Mouse (Mus musculus) lung, postnatal 10 days (tissue): ENCODE data around the gene Dusp23.

Experiments
- DNase-seq: peaks from one replicate; pipeline ENCODE4 v3.0.0; 2021

Dusp23 gene

DNA sequence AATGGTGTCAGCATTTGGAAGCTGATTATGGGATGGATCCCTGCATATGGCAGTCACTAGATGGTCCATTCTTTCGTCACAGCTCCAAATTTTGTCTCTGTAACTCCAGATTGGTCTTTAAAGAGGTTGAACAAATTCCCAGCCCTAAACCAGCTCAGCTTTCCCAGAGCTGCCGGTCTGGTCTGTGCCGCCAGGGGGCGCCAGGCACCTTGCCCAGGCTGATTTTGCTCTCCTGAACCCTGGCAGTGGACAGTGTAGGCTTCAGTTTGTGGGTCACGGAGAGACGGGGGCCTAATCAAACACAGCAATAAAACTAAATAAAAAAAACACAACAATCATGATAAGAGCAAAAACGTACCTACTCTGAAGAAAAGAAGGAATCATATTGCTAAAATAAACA, 13.5 kb downstream of the Dusp23 start:
- peak; percentile 80 for DNase-seq

DNA sequence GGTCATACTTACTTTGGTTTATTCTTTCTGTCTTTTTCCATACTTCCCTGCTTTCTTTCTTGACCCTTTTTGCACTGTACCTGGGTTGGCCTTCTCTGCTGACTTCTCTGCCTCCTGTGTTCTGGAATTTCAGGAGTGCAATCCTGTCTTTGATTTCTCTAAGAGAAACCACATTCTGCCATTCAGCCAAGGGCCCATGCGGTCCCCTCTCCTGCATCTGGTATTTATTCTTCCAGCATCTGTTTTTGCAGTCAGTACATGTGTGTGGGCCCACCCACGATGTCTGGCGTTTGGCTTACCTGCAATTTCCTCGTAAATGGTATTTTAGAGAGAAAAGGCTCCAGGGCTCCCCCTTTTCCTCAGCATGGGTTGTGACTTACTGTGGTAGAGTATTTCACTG, 14.6 kb downstream of the Dusp23 start:
- no peak for DNase-seq

DNA sequence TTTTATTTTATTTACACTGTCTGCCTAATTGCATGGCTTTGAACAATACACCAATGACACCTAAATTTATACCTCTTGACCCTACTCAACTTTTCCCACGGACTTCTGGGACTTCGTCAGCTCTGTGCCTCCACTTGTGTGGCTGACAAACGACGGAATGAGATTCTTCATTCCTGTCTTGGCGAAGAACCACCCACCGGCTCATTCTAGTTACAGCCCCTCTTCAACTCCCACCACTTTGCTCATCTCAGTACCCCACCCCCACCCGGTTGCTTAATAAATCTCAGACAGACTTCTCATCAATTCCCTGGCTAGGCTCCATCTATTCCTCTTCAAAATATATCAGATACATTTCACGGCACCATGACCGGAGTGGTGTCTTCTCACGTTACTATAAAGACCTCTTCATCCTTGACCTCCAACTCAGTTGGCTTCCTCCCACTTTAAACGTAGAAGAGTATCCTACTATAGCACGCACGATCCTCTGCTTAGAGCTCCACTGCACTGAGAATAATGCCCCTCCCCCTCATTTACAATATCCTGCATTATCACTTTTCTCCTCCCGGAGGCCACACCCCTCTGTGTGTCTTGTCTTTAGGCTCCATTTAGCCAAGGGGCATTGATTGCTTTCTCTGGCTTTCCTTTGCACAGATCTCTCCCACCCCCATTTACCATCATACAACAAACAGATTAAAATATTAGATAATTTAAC, 15.2 kb downstream of the Dusp23 start:
- no peak for DNase-seq

DNA sequence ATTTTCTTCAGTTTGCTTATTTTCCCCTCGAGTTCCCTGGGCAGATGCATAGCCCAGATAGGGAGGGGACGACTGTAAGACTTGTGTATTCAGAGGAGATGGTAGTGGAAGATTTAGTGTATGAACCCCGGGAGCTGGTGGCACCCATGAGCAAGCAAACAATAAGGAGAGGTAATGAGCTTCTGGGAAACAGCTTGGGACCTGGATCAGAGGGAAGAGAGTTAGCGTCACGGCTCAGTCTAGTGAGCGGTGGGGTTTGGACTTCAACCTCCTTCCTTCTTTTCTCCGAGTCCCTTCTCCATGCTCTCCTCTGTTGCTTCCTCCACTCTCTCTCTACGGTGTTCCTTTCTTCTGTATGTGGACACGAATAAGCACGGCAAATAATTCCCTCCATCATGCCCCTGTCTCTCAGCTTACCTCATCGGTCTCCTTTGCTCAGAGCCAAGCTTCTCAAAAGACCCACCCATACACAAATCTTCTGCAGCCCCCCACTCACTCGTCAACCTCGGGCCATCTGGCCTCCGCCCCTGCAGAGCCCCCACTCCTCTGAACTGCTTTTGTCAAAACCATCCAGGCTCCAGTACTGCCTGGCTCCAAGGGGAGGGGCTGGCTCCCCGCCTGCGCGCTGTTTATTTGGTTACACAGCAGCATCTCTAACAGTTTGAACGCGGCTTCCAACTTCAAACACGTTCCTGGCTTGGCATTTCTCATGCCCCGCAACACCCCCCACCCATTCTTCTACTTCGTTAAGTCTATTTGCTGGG, 16.0 kb downstream of the Dusp23 start:
- peak; percentile 34 for DNase-seq

DNA sequence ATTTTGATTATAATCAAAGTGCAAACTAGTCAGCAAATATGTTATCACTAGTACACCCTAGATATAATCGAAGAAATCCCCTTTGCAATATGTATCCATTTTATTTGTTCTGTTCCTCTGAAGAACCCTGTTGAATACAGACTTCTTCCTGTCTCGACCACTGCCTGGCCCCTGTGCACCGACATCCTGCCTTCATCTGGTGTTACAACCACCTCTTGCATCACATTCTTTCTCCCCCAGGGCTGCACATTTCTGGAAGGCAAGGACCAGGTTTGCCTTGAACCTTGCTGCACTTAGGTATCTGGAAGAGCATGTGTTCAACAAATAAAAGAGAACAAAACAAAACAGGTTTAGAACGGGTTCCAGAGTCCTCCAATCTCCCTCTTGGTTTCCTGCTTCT, 17.4 kb downstream of the Dusp23 start:
- DNase-seq, result no peak

DNA sequence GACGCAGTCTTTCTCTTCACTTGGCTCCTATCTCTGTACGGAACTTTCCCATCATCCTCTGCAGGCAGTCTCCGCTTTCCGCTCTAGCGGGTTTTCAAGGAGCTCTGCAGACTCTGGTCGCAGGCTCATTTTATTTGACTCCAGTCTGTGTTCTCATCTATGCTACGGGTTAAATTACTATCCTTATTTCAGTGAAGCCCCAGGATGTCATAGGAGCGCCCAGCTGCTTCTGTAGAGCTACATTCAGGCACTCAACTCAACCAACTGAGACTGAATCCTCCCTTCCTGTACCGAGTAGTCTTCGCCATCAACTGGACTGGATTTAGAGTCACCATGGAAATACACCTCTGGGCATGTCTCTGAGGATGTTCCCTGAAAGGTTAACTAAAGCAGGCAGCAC, 18.1 kb downstream of the Dusp23 start:
- DNase-seq, result no peak

DNA sequence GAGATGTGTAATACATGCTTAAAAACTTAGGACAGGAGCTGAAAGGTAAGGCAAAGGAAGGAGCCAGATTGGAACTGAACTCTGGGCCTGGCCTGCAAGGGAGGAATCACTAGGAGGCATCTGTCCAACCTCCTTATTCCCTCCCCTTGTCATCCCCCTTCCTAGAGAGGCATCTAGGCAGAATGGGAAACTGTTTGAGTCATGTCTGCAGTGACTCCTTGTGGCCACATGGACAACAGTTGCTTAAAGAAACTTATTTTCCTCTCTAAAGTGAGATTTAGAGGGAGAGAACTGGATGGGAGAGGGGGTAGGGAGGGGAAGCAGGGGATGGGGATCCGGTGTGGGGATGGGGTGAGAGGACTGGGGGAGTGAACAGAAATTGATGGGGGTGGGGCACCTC, 20.0 kb downstream of the Dusp23 start:
- peak; percentile 41 for DNase-seq

DNA sequence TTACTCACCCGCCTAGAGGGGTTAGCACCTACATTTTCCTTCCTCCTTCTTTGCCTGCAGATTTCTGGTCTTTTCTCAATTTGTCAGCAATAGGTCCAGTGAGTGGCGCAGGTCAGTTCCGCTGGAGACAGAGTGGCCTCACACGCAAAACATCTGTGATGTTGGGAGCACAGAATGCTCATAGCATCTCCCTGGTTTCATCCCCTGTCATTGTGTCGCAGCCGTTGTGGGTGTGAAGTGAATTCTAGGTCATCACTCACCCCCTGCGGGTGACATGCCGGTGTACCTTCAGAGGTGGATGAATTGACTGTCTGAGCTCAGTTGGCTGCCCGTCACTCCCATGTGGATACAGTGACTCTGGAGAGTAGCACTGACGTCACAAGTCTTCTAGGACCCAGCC, 21.5 kb downstream of the Dusp23 start:
- DNase-seq, result no peak

DNA sequence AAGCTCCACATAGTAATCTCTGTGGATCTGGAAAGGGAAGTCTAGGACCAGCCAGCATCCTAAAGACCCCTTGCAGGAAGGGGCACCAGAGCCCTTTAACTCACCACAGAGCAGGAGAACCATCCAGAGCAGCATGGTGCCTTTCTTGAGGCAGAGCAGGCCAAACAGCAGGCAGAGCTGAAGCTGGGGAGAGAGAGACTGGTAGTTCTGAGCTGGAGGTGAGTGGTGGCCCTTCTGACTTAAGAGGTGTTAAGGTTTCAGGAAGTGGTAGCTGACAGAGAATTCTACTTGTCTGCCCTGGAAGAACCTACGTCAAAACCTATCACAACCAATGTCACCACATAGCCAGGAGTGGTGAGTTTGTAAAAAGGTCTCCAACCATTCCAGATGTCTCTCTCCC, 30.4 kb downstream of the Dusp23 start, which contains the start of gene Fcrl6:
TSS of gene Fcrl6 (minus strand) at position 226 of the 400 bp plus-strand sequence.
- no peak for DNase-seq

DNA sequence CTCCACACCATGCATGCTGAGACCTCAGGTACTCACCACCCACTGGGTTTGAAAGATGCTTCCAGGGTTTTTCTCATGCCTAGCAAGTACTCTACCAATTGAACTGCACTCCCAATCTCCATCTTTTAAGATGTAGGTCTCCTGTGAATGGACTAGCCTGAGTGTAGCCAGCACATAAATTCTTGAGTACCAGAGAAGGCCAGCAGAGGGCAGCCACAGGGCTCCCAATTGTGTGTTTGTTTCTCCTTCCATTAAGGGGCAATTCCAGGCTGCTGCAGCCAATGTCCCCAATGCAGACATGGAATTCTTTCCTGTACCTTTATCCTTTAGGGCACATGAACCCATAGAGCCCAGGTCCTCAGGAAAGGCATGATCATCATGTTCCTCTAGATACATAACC, 38.3 kb downstream of the Dusp23 start:
- DNase-seq, result peak; percentile 66

DNA sequence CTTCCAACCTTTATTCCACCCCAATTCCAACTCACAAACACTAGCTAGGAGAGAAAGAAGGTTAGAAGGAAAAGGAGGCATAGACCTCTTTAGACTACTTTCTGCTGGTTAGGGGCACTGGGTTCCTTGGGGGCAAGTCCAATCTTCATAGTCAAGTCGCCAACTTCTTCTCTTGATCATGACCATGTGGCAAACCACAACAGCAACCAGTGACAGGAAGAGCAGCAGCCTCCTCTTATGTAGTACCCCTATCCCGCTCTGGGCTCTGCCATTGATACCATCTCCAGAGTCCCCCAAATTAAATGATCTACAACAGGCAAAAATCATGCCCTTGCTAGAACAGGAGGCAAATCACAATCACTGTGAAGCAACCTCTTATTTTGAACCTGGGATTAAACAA, 38.8 kb downstream of the Dusp23 start:
- no peak for DNase-seq

DNA sequence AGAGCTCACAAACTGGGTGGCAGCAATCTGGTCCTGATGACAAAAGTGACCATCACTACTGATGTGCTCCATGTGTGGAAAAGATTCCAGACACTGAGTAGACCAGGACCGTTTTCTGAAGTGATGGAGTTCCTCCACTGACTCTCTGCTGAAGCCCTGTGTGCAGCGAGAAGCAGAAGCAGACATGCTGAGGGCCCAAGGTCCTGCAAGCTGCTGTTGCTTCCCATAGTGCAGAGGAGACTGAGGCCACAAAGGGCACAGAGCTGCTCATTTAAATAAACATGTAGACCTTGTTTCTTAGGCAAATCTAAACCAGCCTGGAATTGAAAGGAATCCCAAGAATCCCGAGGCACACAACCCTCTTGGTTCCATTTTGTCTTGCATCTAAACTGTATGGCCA, 39.4 kb downstream of the Dusp23 start:
- no peak for DNase-seq

DNA sequence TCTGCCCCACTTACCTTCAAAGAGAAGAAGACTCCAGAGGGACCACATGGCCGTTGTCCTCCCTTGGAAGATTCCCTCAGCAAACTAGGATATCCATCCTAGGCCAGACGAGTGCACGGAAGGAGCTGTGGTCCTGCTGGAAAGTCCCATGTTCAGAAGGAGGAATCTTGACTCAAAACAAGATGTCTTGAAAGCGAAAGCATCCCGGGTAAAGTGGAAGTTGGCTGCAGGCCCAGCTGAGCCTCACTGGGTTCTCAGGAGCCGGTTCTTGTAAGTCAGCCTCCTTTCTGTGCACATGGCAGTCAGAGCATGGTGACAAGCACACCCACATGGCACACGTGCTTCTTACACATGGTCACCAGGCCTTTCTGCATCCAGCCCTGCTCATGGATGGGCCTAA, 42.4 kb downstream of the Dusp23 start, which contains the start of gene Slamf8:
TSS of gene Slamf8 (minus strand) at position 184 of the 400 bp plus-strand sequence.
- peak; percentile 38 for DNase-seq

DNA sequence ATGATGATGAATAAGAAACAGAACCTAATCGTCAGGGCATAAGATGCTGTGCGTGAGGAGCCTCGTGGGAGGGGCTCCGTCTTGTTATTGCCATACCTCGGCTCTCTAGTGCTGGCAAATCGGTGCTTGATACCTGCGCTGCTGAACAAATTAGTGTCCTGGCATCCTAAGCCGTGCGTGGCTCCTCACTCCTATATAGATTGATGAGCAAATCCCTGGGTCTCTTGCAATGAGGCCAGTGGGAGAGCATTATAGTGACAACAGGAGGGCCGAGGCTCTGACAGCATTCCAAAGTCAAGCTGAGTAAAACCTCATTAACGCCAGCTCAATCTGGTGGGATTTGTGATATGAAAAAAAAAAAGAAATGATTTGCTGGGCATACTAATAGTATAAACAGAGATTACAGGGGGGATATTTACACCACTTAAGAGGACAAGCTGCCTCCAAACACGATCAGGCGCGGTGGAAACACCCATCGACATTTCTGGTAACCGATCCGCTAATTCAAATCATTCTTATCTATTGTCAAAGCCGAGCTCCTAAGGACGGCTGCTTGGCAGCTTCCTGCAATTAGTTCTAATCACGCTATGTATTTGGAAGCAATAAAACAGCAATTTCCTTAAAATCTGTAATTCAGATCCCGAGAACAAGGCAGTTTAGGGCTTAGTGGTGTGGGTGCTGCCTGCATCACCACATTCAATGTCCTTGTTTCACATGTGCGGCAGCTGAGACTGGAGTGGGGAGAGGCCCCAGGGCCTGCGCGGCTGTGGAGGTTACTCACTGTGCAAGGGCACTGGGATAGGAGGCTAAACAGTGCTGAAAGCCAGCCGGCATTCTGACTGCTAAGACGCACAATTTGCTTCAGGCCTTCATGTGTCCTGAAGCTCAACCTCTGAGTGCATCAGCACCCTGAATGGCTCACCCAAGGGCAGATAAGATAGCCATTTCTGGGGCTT, 46.9 kb downstream of the Dusp23 start:
- no peak for DNase-seq

DNA sequence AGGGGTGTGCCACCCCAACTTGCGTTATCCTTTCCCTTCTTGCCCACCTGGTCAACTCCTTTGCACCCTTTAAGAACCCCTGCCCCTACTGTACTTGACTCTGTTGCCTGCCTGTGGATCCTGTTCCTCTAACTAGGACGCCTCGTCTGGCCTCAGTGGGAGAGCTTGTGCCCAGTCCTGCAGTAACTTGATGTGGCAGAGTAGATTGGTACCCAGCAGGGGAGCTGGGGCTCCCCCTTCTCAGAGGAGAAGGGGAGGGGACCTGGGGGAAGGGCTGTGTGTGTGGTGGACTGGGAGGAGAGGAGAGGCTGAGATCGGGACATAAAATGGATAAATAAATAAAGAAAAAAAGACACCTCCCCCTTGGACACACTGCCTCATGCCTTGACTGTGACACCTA, 47.7 kb downstream of the Dusp23 start:
- DNase-seq, result no peak

DNA sequence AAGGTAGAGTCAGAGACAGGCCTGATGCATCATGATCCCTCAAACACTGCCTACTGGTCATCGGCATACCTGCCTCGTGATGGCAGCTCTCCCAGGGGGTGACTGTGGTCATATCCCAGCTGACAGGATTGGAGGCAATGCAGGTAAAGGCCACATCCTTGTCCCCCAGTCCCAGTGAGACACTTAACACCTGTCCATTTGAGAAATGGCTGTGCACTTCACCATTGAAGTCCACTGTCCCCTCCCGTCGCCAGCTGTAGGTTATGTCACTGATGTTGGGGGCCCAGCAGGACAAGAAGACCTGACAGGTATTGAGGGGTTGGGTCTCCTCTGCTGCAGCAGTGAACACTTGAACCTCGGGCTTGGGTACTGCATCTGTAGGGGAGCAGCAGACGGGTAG, 48.5 kb downstream of the Dusp23 start:
- no peak for DNase-seq

DNA sequence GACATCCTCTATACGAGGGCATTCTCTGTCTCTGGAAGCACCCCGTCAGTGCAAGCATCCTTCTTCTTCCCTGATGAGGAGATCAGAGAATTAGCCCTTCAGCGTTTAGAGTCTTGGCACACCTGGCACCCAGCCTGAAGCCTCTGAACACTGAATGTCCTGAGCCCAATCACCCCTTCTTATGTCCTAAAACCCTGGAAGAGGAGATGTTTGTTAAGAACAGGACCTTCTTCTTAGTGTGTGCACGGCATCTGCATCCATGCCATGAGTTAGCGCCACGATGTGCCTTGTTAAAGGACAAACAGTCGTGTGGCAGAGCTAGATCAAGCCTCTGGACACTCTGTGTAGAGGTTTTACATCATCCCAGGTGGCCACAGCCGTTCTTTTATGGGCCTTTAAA, 50.3 kb downstream of the Dusp23 start:
- no peak for DNase-seq
